Mouse (Mus musculus): ENCODE measurements around the gene Smbd1. TPM values are rescaled to one million over a fixed set of nuclear protein-coding genes. Genes with fewer than 3 reads are reported as not detected.

The Smbd1 gene
- polyA plus RNA-seq, 1 experiment from 2014 or later: not detected

GRCm38 (mm10) chr16:32783324-32784062 is 26.8 kb downstream of the Smbd1 start:
- Histone ChIP-seq H3K27me3 (replicated peaks) (peaks cover 3% of the 10 kb centered on the region; the same call in 1 of the 2 replicates), H3K9me3 (replicated peaks) (peaks cover 2% of the 10 kb centered on the region; the same call in 1 of the 2 replicates), H3K27ac (ENCODE audit: poor library complexity, severe bottlenecking) (no peak overlapping the region), H3K4me1 (replicated peaks) (peaks cover 8% of the 10 kb centered on the region), H3K4me3 (no peak overlapping the region), H3K4me2 (no peak overlapping the region), H3K9ac (no peak overlapping the region), H3K36me3 (no peaks in the 10 kb centered on the region)
- WGBS: 65% methylated on average over 5 of the region's 5 CpGs
- no peak for ATAC-seq (ENCODE audit: insufficient number of reproducible peaks, low FRiP score)

DNA sequence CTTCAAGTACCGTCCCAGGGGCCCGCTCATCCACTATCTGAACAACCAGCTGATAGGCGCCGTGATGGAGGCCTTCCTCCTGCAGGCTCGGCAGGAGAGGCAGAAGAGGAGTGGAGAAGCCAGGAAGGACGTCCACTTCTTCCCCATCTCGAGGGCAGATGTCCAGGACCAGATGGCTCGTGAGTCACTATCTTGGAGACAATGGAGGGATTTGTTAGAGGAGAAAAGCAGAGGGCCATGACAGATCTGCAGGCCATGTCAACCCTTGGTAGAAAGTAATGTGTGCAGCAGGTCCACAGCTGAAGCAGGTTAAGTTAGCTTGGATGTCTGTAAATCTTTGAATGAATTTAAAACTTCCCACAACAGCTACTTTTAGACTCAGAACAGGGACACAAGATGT is 31.3 kb downstream of the Smbd1 start:
- Histone ChIP-seq H3K4me1 (replicated peaks) (peaks cover 9% of the 10 kb centered on the region), H3K9ac (no peak overlapping the region), H3K4me2 (0 out of 2 replicates have a peak overlapping the region, but pooled peaks have one; percentile 11), H3K9me3 (replicated peaks) (no peaks in the 10 kb centered on the region), H3K36me3 (no peaks in the 10 kb centered on the region), H3K4me3 (no peak overlapping the region), H3K27ac (ENCODE audit: poor library complexity, severe bottlenecking) (no peak overlapping the region), H3K27me3 (replicated peaks) (peaks cover 7% of the 10 kb centered on the region; the same call in 1 of the 2 replicates)
- ATAC-seq (ENCODE audit: insufficient number of reproducible peaks, low FRiP score): no peak
- WGBS: 10% methylated on average over 8 of the region's 8 CpGs

DNA sequence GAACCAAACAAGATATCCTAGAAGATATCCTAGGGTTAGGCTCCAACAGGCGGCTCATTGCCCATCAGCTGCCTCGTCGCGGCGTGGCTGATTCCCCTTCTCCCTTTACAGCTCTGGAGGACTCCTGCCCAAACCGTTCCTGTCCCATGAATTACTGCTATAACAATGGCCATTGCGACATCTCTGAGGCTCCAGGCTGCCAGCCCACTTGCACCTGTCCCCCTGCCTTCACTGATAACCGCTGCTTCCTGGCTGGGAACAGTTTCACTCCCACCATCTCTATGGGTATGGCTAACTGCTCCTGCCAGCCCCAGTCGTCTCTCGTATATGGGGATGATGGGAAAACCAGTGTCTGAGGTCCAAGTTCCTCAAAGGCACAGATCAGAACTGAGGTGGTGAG is 33.6 kb downstream of the Smbd1 start:
- WGBS: 77% methylated on average over 10 of the region's 10 CpGs
- H3K9me3 ChIP-seq (replicated peaks): no peaks in the 10 kb centered on the region; the same call in 1 of the 2 replicates
- no peak overlapping the region for H3K4me2 ChIP-seq
- peaks cover 9% of the 10 kb centered on the region for H3K4me1 ChIP-seq (replicated peaks)
- no peak overlapping the region for H3K27ac ChIP-seq (ENCODE audit: poor library complexity, severe bottlenecking)
- no peaks in the 10 kb centered on the region for H3K36me3 ChIP-seq
- H3K9ac ChIP-seq: no peak overlapping the region
- ATAC-seq (ENCODE audit: insufficient number of reproducible peaks, low FRiP score): no peak
- H3K4me3 ChIP-seq: no peak overlapping the region
- H3K27me3 ChIP-seq (replicated peaks): peaks cover 7% of the 10 kb centered on the region; the same call in 1 of the 2 replicates

- Histone ChIP-seq H3K4me2 (no peak overlapping the region), H3K4me1 (replicated peaks) (0 out of 2 replicates have a peak, but pooled peaks cover 3% of the 10 kb centered on the region), H3K27ac (ENCODE audit: poor library complexity, severe bottlenecking) (no peak overlapping the region), H3K9me3 (replicated peaks) (peaks cover 7% of the 10 kb centered on the region; the same call in 1 of the 2 replicates), H3K9ac (no peak overlapping the region), H3K4me3 (no peak overlapping the region), H3K27me3 (replicated peaks) (peaks cover 5% of the 10 kb centered on the region; the same call in 1 of the 2 replicates), H3K36me3 (no peaks in the 10 kb centered on the region)
- no peak for ATAC-seq (ENCODE audit: insufficient number of reproducible peaks, low FRiP score)
- WGBS: 91% methylated on average over 7 of the region's 7 CpGs
These were observed 43.4 kb downstream of the Smbd1 start for GRCm38 (mm10) chr16:32766904-32767303.

- no peak overlapping the region for H3K4me3 ChIP-seq
- WGBS: 69% methylated on average over 6 of the region's 6 CpGs
- peaks cover 5% of the 10 kb centered on the region; the same call in 1 of the 2 replicates for H3K27me3 ChIP-seq (replicated peaks)
- ATAC-seq (ENCODE audit: insufficient number of reproducible peaks, low FRiP score): no peak
- 0 out of 2 replicates have a peak, but pooled peaks cover 3% of the 10 kb centered on the region for H3K4me1 ChIP-seq (replicated peaks)
- H3K36me3 ChIP-seq: no peaks in the 10 kb centered on the region
- H3K27ac ChIP-seq (ENCODE audit: poor library complexity, severe bottlenecking): no peak overlapping the region
- peaks cover 7% of the 10 kb centered on the region; the same call in 1 of the 2 replicates for H3K9me3 ChIP-seq (replicated peaks)
- H3K9ac ChIP-seq: no peak overlapping the region
- no peak overlapping the region for H3K4me2 ChIP-seq
These were observed 45.3 kb downstream of the Smbd1 start for GRCm38 (mm10) chr16:32764961-32765360.

DNA sequence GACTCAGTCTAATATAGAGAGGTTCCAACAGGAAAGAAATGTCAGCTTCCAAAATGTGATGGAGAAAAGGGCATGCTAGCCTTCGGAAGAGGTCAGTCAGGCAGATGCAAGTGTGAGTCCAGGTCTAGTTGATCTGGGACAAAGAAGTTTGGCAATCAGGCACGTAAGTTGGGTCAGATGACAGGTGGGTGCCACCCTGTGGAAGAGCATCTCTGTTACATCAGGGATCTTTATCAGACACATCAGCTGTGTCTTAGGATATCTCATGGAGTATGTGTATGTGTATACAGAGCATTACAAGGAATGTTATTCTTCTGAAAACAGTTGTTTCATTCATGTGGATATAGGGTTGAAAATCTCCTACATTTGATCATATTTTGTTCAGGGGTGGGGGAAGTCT is 45.7 kb downstream of the Smbd1 start:
- WGBS: 81% methylated on average over 2 of the region's 2 CpGs
- peaks cover 7% of the 10 kb centered on the region; the same call in 1 of the 2 replicates for H3K9me3 ChIP-seq (replicated peaks)
- H3K4me1 ChIP-seq (replicated peaks): 0 out of 2 replicates have a peak, but pooled peaks cover 3% of the 10 kb centered on the region
- H3K36me3 ChIP-seq: no peaks in the 10 kb centered on the region
- ATAC-seq (ENCODE audit: insufficient number of reproducible peaks, low FRiP score): no peak
- H3K4me3 ChIP-seq: no peak overlapping the region
- no peak overlapping the region for H3K9ac ChIP-seq
- H3K4me2 ChIP-seq: no peak overlapping the region
- peaks cover 5% of the 10 kb centered on the region; the same call in 1 of the 2 replicates for H3K27me3 ChIP-seq (replicated peaks)
- no peak overlapping the region for H3K27ac ChIP-seq (ENCODE audit: poor library complexity, severe bottlenecking)

Other genes starting within 250 kb of the Smbd1 start
- gene Tfrc, start 201.6 kb downstream of the Smbd1 start, polyA plus RNA-seq (2016; fragmentation: Nextera tagmentation; extraction: Ambion mirVana): 52.5 and 58.2 TPM in 2 replicates
- 6.7 and 8.4 TPM in 2 replicates for gene Tnk2, start 166.6 kb downstream of the Smbd1 start, polyA plus RNA-seq (2016; fragmentation: Nextera tagmentation; extraction: Ambion mirVana)
- gene Muc4, start 74.6 kb downstream of the Smbd1 start, polyA plus RNA-seq (2016; fragmentation: Nextera tagmentation; extraction: Ambion mirVana): 0.13 and 0.17 TPM in 2 replicates
- gene Muc20, start 13.0 kb downstream of the Smbd1 start, polyA plus RNA-seq (2016; fragmentation: Nextera tagmentation; extraction: Ambion mirVana): 0.09 and 0.15 TPM in 2 replicates
- gene Fyttd1, start 67.0 kb upstream of the Smbd1 start, polyA plus RNA-seq (2016; fragmentation: Nextera tagmentation; extraction: Ambion mirVana): 165 and 170 TPM in 2 replicates
- gene Rubcn, start 67.3 kb upstream of the Smbd1 start, polyA plus RNA-seq (2016; fragmentation: Nextera tagmentation; extraction: Ambion mirVana): 30.9 and 34.0 TPM in 2 replicates
- gene Lrch3, start 103.6 kb upstream of the Smbd1 start, polyA plus RNA-seq (2016; fragmentation: Nextera tagmentation; extraction: Ambion mirVana): 24.0 and 27.5 TPM in 2 replicates
- 1.7 and 1.9 TPM in 2 replicates for gene Iqcg, start 245.7 kb upstream of the Smbd1 start, polyA plus RNA-seq (2016; fragmentation: Nextera tagmentation; extraction: Ambion mirVana)
- gene Rpl35a, start 246.0 kb upstream of the Smbd1 start, polyA plus RNA-seq (2016; fragmentation: Nextera tagmentation; extraction: Ambion mirVana): 660 and 669 TPM in 2 replicates